Mouse (Mus musculus) layer of hippocampus, postnatal 10 days (tissue): ENCODE results near the gene Ccdc38. TPM values are rescaled to one million over a fixed set of nuclear protein-coding genes. Genes with fewer than 3 reads are reported as not detected.
A peak's percentile ranks its signal among the peaks of the same experiment; 100 is the strongest.

Source experiments
- DNase-seq, 2 experiments: peaks; one replicate each; pipeline ENCODE4 v3.0.0; 2021; ENCODE audit warnings: low spot score in 2 of 2
- total RNA-seq, 2 experiments: library from RNA; stranded (reverse); gene quantifications; 2 replicates each; pipeline ENCODE4 v1.2.3; 2021

Ccdc38 gene
- total RNA-seq, 2 experiments from 2014 or later: not detected

- DNase-seq: no peak
Observed at GRCm38 (mm10) chr10:93608051-93608450, 67.6 kb downstream of the Ccdc38 start.

GRCm38 (mm10) chr10:93609236-93609635 lies 68.8 kb downstream of the Ccdc38 start:
- no peak for DNase-seq

- DNase-seq: no peak
Observed at GRCm38 (mm10) chr10:93610896-93611295, 70.5 kb downstream of the Ccdc38 start.

GRCm38 (mm10) chr10:93611419-93612007 lies 71.1 kb downstream of the Ccdc38 start:
- peak; percentile 45 to 46 for DNase-seq

GRCm38 (mm10) chr10:93614850-93615249 lies 74.4 kb downstream of the Ccdc38 start:
- no peak for DNase-seq

GRCm38 (mm10) chr10:93620438-93621179 lies 80.2 kb downstream of the Ccdc38 start:
- no peak for DNase-seq

GRCm38 (mm10) chr10:93623725-93624124 lies 83.3 kb downstream of the Ccdc38 start:
- no peak for DNase-seq

- no peak for DNase-seq
Observed at GRCm38 (mm10) chr10:93624151-93624550, 83.7 kb downstream of the Ccdc38 start.

GRCm38 (mm10) chr10:93630310-93630709 lies 89.9 kb downstream of the Ccdc38 start:
- DNase-seq: no peak

GRCm38 (mm10) chr10:93632086-93632485 lies 91.7 kb downstream of the Ccdc38 start:
- DNase-seq: no peak

GRCm38 (mm10) chr10:93633563-93633962 lies 93.1 kb downstream of the Ccdc38 start:
- peak; percentile 41 to 58 for DNase-seq

Other genes with a start within 250 kb of the Ccdc38 start
- gene Elk3, start 229.5 kb upstream of the Ccdc38 start, total RNA-seq: 10 to 100 TPM; 12.3 to 12.8 TPM
- gene Lta4h, start 87.2 kb upstream of the Ccdc38 start, total RNA-seq: 10 to 100 TPM; 60.9 to 67.9 TPM
- under 1 TPM; 0.27 to 0.40 TPM for gene Hal, start 51.9 kb upstream of the Ccdc38 start, total RNA-seq
- 1 to 10 TPM; 1.1 to 1.9 TPM for gene Amdhd1, start 599 bp upstream of the Ccdc38 start, total RNA-seq
- 10 to 100 TPM; 16.7 TPM for gene Snrpf, start 49.1 kb downstream of the Ccdc38 start, total RNA-seq
- 1 to 10 TPM; 6.0 to 6.2 TPM for gene Ntn4, start 100.0 kb downstream of the Ccdc38 start, total RNA-seq